Mouse (Mus musculus) spleen, adult 18-20 months (tissue): ENCODE data around the gene Abhd4.

ENCODE experiments used
- DNase-seq, 2 experiments: peaks; one replicate each; pipeline ENCODE4 v3.0.0; 2022; ENCODE audit warnings: mixed read lengths in 2 of 2

The Abhd4 gene

DNA sequence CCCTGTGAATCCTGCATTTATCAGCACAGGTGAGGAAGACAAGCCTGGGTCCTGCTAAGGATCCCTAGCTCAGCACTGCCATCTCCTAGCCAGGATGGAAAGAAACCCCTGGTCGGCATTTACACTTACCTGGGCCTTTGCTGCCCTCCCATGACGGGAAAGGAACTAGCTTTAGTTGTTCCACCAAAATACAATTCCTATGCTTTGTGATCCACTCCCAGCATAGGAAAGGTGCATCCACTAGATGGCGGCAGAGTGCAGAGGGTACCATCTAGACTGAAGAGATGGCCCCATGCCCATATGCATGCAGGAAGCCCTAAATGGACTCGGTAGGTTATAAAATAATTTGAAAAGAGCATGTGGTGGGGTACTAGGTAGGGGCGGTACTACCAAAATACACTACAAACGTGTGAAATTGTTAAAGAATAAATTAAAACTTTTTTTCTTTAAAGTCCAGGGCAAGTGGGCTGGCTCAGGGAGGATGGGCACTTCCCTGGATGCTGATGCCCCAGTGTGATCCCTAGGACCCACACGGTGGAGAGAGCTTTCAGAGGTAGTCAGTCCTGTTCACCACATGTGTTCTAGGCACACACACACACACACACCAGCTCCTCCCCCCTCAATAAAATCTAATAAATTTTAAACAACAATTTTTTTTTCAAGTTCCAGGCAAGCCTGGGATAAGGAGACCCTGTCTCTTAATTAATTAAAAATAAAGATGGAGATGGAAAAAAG, 14.8 kb upstream of the Abhd4 start:
- DNase-seq, result peak; percentile 74 to 90

DNA sequence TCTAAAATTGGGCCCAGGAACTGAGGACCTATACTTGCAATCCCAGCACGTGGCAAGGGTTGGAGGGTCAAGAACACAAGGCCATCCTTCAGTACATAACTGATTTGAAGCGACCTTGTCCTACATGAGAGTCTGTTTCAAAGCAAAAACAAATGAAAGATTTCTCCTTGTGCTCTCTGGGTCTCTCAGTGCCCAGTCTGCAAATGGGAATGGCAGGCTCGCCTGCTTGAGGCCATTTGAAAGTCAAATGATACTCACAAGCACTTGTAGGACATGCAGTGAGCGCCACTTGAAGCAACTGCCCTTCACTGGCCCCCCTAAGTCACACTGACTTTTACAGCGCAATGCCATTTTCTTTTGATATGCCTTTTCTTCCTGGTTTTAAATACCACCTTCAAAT, 13.4 kb upstream of the Abhd4 start:
- DNase-seq, result no peak

DNA sequence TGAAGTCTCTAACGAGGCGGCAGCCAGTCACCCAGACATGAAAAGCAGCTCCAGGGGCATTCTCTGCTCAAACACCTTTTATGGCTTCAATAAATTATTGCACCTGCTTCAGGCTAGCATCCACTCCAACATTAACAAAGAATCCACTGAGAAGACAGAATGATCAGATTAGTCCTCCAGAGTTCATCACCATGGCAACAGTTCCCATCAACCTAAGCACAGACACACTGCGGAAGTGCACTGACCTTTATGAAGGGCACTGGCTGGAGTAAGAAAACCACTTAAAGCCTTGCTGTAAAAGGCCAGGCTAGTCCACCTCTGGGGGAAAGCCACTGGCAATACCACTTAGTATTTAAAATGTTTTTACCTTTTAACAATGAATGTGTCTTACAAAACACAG, 9.8 kb upstream of the Abhd4 start:
- DNase-seq, result no peak

DNA sequence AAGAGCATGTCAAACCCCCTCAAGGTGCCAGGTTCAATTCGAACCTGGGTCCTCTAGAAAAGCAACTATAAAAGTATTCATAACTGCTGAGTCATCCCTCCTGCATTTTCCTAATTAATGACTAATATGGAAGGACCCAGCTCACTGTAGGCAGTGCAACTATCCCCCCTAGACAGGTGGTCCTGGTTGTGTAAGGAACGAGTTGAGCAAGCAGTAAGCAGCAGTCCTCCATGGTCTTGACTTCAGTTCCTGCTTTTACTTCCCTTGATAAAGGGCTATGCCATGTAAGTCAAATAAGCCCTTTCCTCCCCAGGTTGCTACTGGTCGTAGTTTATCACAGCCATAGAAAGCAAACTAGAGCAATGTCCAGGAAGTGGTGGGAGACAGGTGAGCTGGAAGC, 7.8 kb upstream of the Abhd4 start:
- DNase-seq, result no peak

DNA sequence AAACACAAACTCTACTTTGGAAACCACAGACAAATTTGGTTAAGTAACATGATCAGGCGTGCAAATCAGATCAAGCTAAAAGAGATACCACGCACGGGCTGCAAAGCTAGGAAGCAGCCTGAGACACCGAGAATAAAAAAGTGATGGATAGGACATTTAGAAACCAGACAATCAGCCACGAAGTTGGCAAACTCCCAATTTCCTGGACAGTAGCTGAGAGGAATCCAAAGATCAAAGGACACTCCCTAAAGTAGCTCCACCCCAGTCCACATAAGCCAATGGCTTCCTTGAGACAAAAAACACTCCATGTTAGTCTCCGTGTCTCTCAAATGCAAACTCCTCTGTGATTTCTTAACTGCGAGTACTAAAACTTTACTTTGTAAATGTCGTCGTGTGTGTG, 4.7 kb upstream of the Abhd4 start:
- no peak for DNase-seq

DNA sequence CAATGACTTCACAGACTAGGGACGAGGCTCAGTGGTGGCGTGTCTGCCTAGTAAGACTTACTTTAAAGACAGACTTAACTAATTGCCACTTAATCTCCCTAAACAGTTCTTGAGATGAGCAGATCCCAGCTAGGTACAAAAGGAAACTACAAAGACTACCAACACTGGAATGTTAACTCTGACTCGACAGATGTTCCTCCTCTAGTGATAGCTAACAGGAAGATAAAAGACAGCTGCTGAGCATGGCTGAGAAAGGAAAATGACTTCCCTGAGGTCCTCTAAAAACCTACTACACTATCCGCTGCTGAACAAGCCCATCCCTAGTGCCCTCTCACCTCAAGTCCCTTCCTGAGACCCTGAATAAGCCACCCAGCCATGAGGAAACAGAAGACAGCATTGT, 3.9 kb upstream of the Abhd4 start:
- no peak for DNase-seq

DNA sequence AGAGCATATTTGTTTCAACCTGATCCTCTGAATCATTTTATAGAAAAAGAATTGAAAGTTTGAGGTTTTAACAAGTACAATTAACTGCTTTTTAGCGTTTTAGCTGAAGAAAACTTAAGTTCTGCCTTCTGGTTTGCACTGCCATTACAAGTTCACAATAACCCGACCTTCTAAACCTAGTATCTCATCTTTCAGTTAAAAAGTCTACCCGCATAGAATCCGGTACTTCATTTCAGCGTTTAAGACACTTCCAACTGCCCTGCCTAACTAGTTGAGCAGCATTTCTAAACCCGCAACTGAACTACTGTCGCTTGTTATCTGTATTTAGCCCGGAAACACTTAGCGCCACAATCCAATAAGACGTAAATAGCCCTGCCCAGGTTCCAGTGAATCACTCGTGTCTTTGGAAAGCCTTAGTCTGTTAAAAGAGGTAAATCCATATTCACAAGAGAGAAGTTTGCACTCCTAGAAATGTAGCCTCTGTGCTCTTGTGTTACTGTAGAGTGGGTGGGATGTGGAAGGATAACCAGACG, 748 bp downstream of the Abhd4 start:
- DNase-seq, result no peak

DNA sequence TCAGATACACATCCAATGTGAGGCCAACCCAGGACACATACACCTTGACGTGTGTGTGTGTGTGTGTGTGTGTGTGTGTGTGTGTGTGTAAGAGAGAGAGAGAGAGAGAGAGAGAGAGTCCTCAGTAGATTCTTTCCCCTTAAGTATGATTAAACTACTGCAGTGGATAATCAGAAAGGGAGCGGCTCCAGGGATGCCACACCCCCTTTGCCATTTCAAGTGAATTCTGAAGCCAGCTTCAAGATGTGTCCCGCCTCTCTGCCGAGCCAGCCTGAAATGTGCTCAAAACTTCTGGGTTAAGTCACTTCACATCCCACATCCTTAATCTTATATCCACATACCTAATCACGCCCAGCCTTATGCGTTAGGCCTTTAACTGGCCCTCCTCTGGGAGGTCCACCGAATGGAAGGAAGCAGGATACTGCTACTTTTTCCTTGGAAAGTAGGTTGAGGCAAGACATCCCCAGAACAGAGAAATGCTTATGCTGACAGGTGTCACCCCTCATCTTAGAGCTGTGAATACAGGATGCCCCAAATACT, 4.2 kb downstream of the Abhd4 start:
- DNase-seq, result no peak

DNA sequence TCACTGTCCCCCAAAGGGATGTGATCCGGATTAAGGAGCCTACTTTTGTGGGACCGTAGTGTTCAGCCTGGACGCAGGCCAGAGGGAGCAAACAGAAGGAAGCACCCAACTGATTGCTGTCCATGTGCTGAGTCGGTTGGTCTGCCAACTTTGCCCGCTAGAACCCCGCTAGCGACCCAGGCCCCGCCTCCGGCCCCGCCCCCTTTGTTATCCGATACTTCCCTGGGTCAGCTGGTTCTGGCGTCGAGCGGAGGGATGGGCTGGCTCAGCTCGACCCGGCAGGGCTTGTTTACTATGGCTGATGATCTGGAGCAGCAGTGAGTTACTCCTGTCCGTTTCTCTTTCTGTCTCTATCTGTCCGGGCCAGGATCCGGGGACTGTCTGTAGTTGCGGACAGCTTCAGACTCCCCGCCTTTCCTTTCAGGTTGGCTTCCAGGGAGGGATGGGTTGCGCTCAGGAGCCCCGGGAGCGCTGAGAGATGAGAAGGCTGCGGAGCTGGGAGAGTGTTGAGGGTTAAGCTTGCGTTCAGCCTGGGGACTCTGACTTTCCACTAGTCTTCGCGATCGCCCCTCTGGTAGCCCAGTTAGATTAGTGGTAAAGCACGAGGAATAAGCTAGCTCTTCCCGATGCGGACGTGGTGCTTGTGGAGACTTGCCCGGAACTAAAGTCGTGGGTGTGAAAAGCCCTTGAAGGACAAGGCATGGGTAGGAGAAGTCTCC, 5.2 kb downstream of the Abhd4 start:
- peak; percentile 75 to 90 for DNase-seq

DNA sequence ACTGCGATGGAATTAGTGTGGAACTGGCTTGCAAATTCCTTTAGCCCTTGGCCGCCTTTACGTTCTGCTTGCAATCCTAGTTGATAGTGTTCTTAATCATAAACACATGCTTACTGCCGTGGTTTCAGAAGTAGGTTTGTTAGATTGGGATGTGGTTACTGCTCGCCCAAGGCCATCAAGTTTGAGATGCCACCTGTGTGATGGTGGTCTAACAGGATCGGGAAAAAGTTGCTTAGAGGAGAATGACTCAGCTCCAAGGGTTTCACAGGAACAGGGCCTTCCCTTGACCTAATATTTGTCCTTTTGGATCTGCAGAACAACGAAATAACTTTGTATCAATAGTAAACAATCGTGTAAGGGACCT, 5.7 kb downstream of the Abhd4 start:
- DNase-seq, result no peak

DNA sequence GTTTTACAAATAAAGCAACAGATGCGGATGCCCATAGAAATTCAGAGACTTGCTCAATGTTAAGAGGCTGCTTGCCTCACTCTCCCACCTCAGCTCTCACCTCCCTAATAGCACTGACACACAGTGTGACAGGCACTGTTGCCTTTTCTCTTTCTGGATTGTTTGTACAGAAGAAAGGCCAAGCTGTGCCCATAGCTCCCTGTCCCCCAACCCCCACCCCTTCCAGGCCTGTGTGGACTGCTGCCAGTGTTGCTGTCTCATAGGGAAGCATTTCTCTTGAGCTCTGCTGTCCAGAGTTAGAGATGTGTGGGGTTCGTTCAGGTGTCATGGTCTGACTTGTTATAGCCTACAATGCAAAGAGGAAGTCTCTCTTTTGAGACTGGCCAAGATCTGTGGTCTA, 6.2 kb downstream of the Abhd4 start:
- DNase-seq, result no peak

DNA sequence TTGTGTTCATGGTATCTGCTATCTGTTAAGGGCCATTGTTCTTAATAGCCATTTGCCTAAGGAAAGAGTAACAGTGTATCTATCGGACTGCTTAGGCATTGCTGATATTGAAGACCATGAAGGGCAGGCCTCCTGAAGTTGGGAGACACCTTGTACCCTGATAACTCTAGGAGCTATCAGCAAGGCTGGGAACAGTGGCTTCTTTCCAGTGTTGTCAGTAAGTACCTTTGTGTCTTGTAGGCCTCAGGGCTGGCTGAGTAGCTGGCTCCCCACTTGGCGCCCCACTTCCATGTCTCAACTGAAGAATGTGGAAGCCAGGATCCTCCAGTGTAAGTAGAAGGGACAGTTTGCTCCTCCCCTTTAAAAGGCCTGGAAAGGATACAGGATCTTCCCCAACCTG, 7.4 kb downstream of the Abhd4 start:
- DNase-seq, result no peak

DNA sequence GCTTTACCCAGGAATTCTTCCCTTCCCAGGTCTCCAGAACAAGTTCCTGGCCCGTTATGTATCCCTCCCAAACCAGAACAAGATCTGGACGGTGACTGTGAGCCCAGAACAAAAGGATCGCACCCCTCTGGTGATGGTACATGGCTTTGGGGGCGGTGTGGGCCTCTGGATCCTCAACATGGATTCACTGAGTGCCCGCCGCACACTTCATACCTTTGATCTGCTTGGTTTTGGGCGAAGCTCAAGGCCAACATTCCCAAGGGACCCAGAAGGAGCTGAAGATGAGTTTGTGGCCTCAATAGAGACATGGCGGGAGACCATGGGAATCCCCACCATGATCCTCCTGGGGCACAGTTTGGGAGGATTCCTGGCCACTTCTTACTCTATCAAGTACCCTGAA, 8.6 kb downstream of the Abhd4 start:
- DNase-seq, result no peak

DNA sequence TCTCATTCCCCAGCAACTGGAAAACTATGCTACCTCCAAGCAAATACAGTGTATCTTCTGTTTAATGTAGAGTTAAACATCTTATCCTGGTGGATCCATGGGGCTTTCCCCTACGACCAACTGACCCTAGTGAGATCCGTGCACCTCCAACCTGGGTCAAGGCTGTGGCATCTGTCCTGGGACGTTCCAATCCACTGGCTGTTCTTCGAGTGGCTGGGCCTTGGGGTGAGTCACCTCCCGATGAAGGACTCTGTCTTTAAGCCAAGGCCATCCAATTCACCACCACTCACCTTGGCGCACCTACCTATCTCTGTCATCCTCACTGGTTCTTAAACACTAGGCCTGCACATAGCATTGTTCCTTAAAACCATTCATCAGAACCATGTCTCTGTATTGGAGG, 9.1 kb downstream of the Abhd4 start:
- no peak for DNase-seq

DNA sequence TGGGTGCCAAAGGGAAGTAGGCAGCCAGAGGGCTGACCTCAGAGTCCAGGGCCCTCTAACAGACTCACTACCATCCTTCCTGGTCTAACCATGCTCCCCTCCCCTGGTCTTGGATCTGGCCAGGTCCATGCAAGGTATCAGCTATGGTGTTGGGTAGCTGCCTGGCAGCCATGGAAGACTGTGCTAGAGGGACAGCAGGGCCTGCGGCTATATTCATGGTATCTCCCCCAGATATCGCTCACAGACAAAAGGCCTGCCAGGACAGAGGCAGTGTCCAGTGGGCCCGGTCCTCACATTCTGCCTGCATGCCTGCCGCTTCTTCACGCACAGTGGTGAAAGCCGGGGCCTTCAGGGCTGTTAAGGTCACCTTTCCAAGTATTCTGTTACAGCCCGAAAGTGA, 10.2 kb downstream of the Abhd4 start:
- no peak for DNase-seq

DNA sequence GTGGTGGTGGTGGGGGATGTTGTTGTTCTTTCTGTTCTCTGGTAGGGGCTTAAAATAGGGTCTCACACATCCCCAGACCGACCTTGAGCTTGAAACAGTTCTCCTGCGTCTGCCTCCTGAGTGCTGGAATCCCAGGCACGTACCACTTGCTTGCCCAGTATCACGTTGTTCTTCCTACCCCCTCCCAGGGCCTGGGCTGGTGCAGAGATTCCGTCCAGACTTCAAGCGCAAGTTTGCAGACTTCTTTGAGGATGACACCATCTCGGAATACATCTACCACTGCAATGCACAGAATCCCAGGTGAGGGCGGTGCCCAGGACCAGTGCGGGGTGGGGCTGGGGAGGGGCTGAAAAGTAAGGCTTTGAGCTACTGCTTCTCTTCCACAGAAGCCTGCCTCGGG, 11.1 kb downstream of the Abhd4 start:
- no peak for DNase-seq

DNA sequence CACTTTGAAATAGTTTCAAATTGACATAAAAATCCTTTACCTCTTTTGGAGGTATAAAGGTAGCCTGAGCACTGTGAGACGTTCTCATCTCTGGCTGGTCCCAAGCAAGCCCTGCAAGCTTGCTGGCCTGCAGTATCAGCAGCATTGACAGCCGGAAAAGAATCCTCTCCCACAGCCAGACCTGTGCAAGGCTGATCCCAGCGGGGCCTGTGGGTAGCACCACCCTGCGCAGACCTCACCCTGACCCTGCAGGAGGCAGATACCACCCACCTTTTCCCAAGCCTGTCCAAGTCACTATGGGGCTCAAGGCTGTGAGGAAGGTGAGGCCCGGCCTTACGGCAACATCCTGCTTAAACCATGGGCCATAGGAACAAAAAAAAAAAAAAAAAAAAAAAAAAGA, 12.0 kb downstream of the Abhd4 start:
- no peak for DNase-seq

DNA sequence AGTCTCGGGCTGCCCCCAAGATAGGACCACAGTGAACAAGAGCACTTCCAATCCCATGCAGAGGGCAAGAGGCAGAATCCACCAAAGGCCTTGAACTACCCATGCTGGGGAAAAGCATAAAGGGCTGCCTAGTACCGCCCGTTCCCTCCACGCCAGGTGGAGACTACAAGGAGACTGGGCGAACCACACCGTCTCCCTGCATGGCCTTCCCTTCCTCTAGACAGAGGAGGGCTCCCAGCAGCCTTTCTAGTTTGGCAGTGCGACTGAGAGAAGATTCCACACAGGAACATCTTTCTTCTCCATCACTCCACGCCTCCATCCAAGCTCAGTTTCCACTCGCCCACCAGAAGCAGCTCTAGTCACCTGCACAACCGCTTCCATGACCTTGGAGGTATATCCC, 14.0 kb downstream of the Abhd4 start:
- DNase-seq, result no peak

DNA sequence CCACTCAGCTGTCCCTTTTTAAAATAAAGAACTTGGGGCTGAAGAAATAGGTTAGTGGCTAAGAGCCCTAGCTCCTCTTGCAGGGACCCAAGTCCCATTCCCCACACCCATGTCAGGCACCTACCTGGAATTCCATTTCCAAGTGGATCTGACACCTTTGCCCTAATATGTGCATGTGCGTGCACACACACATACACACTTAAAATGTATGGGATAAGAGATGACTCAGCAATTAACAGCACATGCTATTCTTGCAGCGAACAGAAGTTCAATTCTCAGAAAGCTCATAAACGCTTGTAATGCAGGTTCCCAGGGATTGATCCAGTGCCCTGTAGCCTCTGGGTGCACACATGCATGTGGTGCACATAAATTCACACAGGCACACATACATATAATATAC, 15.6 kb downstream of the Abhd4 start:
- no peak for DNase-seq

DNA sequence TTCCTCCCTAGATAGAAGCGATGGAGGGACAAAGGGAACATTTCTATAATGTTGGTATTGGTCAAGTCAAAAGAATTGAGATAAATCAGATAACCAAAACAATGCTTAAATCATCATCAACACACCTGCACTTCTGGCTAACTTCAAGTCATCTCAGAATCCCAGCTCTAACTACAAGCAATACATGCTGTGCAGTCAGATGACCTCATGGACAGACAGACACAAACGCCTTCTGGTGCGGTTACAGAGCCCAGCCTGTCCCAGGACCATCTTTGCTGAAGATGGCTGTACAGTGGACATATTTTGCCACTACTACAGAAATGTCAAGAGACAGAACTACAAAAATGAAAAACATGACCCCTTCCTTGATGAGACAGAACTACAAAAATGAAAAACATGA, 16.4 kb downstream of the Abhd4 start:
- DNase-seq, result no peak

DNA sequence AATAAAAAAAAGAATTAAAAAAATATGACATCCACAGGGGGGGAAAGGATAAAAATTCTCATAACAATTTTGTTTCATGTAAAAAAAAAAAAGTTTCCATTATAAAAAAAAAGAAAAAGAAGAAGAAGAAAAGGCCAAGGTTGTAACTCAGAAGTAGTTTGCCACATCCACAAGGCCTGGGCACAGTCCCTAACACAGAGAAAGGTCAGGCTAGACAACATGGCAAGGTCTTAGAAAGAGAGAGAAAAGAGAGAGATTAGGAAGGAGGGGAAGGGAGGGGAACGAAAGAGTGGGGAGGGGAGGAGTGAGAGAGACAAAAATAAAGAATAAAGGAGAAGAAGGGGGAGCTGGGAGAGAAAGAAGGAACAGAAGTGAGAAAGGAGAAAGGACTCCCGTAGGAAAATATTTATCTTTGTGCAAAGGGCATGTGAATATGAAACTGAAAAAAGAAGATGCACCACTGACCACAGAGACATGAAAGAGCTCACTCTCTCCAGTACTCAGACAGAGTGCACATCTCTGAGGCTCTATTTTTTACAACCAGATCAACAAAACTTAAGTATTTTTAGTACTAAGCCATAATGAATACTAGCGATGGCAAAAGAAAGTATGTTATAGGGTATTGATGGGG, 18.1 kb downstream of the Abhd4 start:
- DNase-seq, result no peak

DNA sequence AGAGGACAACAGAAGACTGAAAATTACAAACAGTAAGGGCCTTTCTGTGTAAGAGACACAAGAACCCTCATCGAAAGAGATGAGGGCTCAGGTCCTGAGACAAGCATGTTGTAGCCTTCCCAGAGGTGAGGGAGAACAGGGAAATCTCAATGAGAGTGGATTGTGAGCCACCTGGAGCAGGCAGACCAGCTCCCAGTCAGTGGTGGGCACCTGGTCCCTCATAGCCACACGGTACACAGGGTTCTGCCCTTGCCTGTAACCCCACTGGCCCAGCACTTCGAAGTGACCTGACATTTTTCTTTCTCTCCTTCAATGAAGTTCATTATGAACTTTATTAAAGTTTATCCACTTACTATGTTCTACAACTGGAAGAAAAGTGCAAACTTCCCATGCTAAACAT, 18.7 kb downstream of the Abhd4 start:
- no peak for DNase-seq

DNA sequence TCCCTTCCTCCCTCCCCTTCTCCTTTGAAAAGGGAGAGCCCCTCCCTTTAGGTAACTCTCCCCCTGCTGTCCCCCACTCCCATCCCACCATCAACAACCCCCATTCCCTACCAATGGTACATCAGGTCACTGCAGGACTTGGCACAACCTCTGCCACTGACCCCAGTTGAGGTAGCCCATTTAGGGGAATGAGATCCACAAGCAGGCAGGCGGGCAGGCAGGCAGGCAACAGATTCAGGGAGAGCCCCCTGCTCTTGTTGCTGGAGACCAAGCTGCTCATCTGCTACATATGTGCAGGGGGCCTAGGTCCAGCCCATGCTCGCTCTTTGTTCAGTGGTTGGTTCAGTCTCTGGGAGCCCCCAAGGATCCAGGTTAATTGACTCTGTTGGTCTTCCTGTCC, 22.5 kb downstream of the Abhd4 start:
- no peak for DNase-seq

DNA sequence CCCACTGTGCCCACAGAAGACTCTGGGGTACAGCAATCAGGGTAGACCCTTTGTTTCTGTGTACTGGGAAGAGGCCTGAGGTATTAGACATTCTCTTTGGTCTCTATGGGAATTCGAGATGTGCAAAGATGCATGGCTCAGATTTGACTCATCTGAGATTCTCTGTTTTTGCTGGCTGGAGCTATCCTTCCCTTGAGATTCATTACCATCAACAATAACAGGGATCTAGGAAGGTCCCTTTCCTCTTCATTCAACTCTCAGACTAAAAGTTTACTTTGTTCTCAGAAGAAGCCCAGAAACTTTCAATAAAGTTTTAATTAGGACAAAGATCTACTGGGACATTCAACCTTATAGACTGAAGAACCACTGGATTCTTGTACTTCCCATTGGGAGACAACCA, 30.9 kb downstream of the Abhd4 start, which contains the start of gene Olfr49:
Olfr49 (minus strand) TSS at position 101 of the 400 bp plus-strand sequence.
- DNase-seq, result no peak
